Mouse (Mus musculus) hindlimb bud, embryonic 11.5 days (tissue): ENCODE measurements around the gene Fbxl12.
"Not testable (repeated sequence)": the region's sequence is repeated elsewhere in the genome, so short reads cannot be mapped to it uniquely, and the experiment has no call there.

Experiments
- DNase-seq: peaks from one replicate; pipeline ENCODE4 v3.0.0-alpha.2; 2012; ENCODE audit warnings: low read depth, low spot score; ENCODE audit errors: extremely low spot score

Fbxl12 gene

DNA sequence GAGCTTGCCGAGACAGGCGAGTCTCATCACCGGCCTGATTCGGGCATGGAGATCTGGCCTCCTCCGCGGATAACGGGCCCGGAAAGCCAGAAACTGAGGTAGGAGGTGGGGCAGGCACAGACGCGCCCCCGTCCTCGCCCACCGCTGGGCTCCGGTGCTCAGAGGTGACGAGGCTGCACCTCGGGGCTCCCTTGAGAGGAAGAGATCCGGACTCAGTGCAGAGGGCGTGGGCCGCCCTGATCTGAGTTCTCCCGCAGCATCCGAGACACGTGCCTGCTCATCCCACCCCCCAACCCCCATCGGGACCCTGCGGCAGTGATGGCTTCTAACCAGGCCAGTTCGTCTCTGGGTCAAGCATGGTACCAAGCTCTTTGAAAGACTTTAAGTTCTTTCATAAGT lies 7.7 kb upstream of the Fbxl12 start:
- DNase-seq: no peak

- DNase-seq: peak; percentile 96
Observed at GRCm38 (mm10) chr9:20651602-20652259, 7.2 kb upstream of the Fbxl12 start, which contains the start of gene Pin1. Pin1 (plus strand) TSS chr9:20652095.

- DNase-seq: no peak
Observed at GRCm38 (mm10) chr9:20645121-20645520, 554 bp upstream of the Fbxl12 start.

DNA sequence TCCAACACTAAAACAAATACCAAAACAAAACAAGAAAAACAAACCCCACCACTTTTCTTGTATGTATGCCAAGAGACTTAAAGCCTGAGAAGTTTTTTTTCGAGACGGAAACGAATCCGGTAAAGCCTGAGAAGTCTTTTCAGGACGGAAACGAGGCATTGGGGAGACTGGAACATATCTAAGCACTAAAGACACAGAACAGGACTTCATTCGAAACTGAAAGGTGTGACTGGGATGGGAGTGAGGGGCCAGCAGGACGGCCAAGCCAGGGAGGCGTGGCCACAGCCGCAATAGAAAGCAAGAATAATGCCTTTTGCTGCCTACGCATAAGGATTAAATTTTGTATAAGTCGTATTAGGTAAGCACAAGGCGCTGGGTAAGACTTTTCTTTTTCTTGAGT lies 786 bp downstream of the Fbxl12 start:
- DNase-seq: no peak

GRCm38 (mm10) chr9:20642896-20643466 lies 1.6 kb downstream of the Fbxl12 start:
- peak; percentile 56 for DNase-seq

- DNase-seq: peak; percentile 94
Observed at GRCm38 (mm10) chr9:20642101-20642895, 2.3 kb downstream of the Fbxl12 start, which contains the start of gene Ubl5. Ubl5 (plus strand) TSS chr9:20642878.

- DNase-seq: no peak
Observed at GRCm38 (mm10) chr9:20641501-20641900, 3.1 kb downstream of the Fbxl12 start.

DNA sequence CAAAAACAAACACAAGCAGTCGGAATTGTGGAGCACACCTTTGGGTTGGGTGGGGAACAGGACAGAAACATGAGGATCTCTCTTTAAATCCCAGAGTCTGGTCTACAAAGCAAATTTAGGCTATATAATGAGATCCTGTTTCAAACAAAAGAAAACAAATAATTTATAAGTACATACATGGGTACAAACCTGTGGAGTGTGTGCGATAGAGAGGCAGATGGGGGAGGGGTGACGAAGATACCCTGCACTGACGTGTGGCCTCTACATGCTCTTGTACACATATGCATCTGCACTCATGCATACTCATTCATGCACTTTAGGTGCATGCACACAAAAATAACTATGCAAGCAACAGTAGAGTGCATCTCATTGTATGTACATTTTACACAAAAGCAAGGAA lies 5.1 kb downstream of the Fbxl12 start:
- DNase-seq: no peak

- no peak for DNase-seq
Observed at GRCm38 (mm10) chr9:20638552-20638951, 6.0 kb downstream of the Fbxl12 start.

GRCm38 (mm10) chr9:20636790-20637189 lies 7.8 kb downstream of the Fbxl12 start:
- DNase-seq: no peak

- no peak for DNase-seq
Observed at GRCm38 (mm10) chr9:20636256-20636655, 8.3 kb downstream of the Fbxl12 start.

- DNase-seq: not testable (repeated sequence)
Observed at GRCm38 (mm10) chr9:20635676-20636075, 8.9 kb downstream of the Fbxl12 start.

- DNase-seq: no peak
Observed at GRCm38 (mm10) chr9:20631332-20631731, 13.2 kb downstream of the Fbxl12 start.

- DNase-seq: no peak
Observed at GRCm38 (mm10) chr9:20616685-20617084, 27.9 kb downstream of the Fbxl12 start.

- DNase-seq: no peak
Observed at GRCm38 (mm10) chr9:20611976-20612375, 32.6 kb downstream of the Fbxl12 start.

DNA sequence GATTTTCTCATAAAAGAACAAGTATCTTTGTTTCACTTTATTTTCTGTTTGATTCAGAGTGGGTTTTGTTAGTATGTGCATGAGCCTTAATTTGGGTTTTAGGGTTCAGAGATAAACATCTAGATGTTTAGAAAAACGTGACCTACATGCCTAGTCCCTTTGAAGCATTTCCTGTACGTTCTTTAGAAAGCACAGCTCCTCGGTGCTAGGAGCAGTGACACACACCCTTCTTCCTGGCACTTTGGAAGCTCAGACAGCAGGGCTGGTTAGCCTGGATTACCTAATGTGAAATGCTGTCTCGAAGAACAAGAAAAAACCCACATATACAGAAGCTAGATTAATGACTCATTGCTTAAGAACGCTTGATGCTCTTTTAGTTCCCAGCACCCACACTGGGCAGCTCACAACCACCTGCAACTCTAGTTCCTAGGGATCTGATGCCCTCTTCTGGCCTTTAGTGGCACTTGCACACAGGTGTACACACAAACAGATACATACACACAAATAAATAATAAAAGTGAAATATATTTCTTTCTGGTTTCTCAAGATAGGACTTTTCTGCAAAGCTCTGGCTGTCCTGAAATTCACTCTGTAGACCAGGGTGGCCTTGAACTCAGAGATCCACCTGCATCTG lies 34.6 kb downstream of the Fbxl12 start:
- no peak for DNase-seq

GRCm38 (mm10) chr9:20607100-20607974 lies 37.2 kb downstream of the Fbxl12 start:
- peak; percentile 92 for DNase-seq

- DNase-seq: no peak
Observed at GRCm38 (mm10) chr9:20606269-20606668, 38.3 kb downstream of the Fbxl12 start.

DNA sequence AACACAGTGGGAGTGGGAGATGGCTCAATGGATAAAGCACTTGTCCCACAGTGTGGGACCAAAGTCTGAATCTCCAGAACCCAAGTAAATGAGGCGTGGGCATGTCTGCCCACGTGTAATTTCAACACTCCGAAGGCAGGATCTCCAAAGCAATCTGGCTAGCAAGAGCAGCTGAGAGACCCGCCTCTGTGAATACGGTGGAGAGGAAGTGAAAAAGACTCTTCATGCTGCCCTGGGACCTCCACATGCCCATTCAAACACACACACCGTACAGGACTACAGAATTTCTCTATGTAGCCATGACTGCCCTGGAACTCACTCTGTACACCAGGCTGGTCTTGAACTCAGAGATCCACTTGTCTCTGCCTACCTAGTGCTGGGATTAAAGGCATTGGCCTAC lies 43.3 kb downstream of the Fbxl12 start:
- DNase-seq: no peak

- peak; percentile 77 for DNase-seq
Observed at GRCm38 (mm10) chr9:20581175-20581634, 63.4 kb downstream of the Fbxl12 start, which contains the start of gene Zfp846. Zfp846 (plus strand) TSS chr9:20581291.
